Mouse (Mus musculus) bone marrow macrophage, adult 2 months (primary cell): ENCODE measurements around the gene Bcl11b.

ENCODE experiments used
- CTCF ChIP-seq: IDR thresholded peaks from 2 replicates; pipeline ENCODE4 v1.5.1; 2012; ENCODE audit warnings: low read depth, mild to moderate bottlenecking, low read length, moderate library complexity
- POLR2A ChIP-seq: IDR thresholded peaks from 2 replicates; pipeline ENCODE4 v1.6.1; 2012; ENCODE audit warnings: mild to moderate bottlenecking, low read depth, low read length, borderline replicate concordance

DNA sequence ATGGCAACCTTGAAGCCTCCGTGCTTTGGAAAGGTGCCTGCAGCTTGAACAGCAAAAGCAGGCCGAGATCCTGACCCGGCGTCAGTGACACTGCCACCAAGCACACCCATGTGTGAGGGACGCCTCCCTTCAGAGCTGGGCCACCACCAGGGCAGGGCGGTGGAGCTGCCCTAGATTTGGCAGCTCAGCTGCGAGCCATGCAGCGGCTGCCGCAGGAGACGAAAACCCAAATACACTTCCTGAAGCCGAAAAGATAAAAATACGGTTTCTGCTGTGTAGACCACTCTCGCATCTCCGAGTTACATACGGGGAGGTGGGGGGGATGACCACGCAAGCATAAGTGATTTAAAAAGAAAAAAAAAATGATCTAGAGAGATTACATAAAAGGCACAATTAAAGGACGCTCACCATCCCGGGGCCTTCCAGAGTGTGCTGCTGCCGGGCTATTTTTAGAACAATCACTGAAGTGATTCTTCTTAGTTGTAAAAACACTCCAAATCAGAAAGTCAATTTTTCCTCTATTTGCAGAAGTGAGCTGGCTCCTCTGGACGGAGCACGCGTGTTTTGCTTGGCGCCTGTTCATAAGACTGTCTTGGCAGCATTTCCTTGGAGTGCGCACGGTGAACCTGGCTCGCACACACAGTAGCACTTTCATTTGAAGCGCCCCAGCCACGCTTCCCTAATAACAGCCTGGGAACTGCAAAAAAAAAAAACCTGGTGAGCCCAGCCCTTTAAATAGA lies 72.6 kb downstream of the Bcl11b start:
- TF ChIP-seq POLR2A (no peak), CTCF (no peak)
